Mouse (Mus musculus): ENCODE data around the gene Zfp524. TPM values are rescaled to one million over a fixed set of nuclear protein-coding genes. Genes with fewer than 3 reads are reported as not detected.
"Not testable (repeated sequence)": the region's sequence is repeated elsewhere in the genome, so short reads cannot be mapped to it uniquely, and the experiment has no call there.

The Zfp524 gene
- polyA plus RNA-seq, 1 experiment = 36.4 TPM

- TF ChIP-seq POLR2A (IDR thresholded peaks at IDR 0.05; ENCODE audit: borderline replicate concordance, low read depth, low read length) (no peak), CTCF (IDR thresholded peaks at IDR 0.05; ENCODE audit: low read depth, low read length) (no peak)
- no peak overlapping the region for H3K27ac ChIP-seq (ENCODE audit: insufficient read depth, low read depth, low read length)
- H3K4me1 ChIP-seq (ENCODE audit: control insufficient read depth, insufficient read depth, low read length) = peaks cover 5% of the 10 kb centered on the region; the same call in 1 of the 2 replicates
- H3K4me3 ChIP-seq (ENCODE audit: insufficient read depth, low read length) = no peak overlapping the region
Observed at GRCm38 (mm10) chr7:4993999-4994788, 20.0 kb upstream of the Zfp524 start.

- Histone ChIP-seq H3K4me1 (ENCODE audit: control insufficient read depth, insufficient read depth, low read length) (peaks cover 5% of the 10 kb centered on the region; the same call in 1 of the 2 replicates), H3K4me3 (ENCODE audit: insufficient read depth, low read length) (peak overlapping the region; percentile 88), H3K27ac (ENCODE audit: insufficient read depth, low read depth, low read length) (no peak overlapping the region)
- no peak for TF ChIP-seq POLR2A (IDR thresholded peaks at IDR 0.05; ENCODE audit: borderline replicate concordance, low read depth, low read length)
Observed at GRCm38 (mm10) chr7:4995268-4996002, 18.8 kb upstream of the Zfp524 start.

- Histone ChIP-seq H3K27ac (ENCODE audit: insufficient read depth, low read depth, low read length) (no peak within 1 kb of the TSS), H3K4me1 (ENCODE audit: control insufficient read depth, insufficient read depth, low read length) (peaks cover 5% of the 10 kb centered on the region; the same call in 1 of the 2 replicates), H3K4me3 (ENCODE audit: insufficient read depth, low read length) (peak within 1 kb of the TSS; percentile 88)
- TF ChIP-seq POLR2A (IDR thresholded peaks at IDR 0.05; ENCODE audit: borderline replicate concordance, low read depth, low read length) (no peak), CTCF (IDR thresholded peaks at IDR 0.05; ENCODE audit: low read depth, low read length) (no peak)
Observed at GRCm38 (mm10) chr7:4996003-4996895, 18.0 kb upstream of the Zfp524 start, which contains the start of gene Zfp579. Gene Zfp579 (minus strand): TSS chr7:4996158.

GRCm38 (mm10) chr7:4996934-4997333, 17.3 kb upstream of the Zfp524 start:
- no peak overlapping the region for H3K27ac ChIP-seq (ENCODE audit: insufficient read depth, low read depth, low read length)
- peaks cover 5% of the 10 kb centered on the region; the same call in 1 of the 2 replicates for H3K4me1 ChIP-seq (ENCODE audit: control insufficient read depth, insufficient read depth, low read length)
- H3K4me3 ChIP-seq (ENCODE audit: insufficient read depth, low read length) = no peak overlapping the region
- TF ChIP-seq CTCF (IDR thresholded peaks at IDR 0.05; ENCODE audit: low read depth, low read length) = no peak
- TF ChIP-seq POLR2A (IDR thresholded peaks at IDR 0.05; ENCODE audit: borderline replicate concordance, low read depth, low read length) = no peak

- no peak overlapping the region for H3K4me3 ChIP-seq (ENCODE audit: insufficient read depth, low read length)
- TF ChIP-seq CTCF (IDR thresholded peaks at IDR 0.05; ENCODE audit: low read depth, low read length) = no peak
- TF ChIP-seq POLR2A (IDR thresholded peaks at IDR 0.05; ENCODE audit: borderline replicate concordance, low read depth, low read length) = no peak
- peaks cover 5% of the 10 kb centered on the region; the same call in 1 of the 2 replicates for H3K4me1 ChIP-seq (ENCODE audit: control insufficient read depth, insufficient read depth, low read length)
- H3K27ac ChIP-seq (ENCODE audit: insufficient read depth, low read depth, low read length) = no peak overlapping the region
Observed at GRCm38 (mm10) chr7:4999876-5000275, 14.3 kb upstream of the Zfp524 start.

GRCm38 (mm10) chr7:5002876-5003275, 11.3 kb upstream of the Zfp524 start:
- H3K4me3 ChIP-seq (ENCODE audit: insufficient read depth, low read length); H3K27ac ChIP-seq (ENCODE audit: insufficient read depth, low read depth, low read length); H3K4me1 ChIP-seq (ENCODE audit: control insufficient read depth, insufficient read depth, low read length): not testable (repeated sequence)

- Histone ChIP-seq H3K27ac (ENCODE audit: insufficient read depth, low read depth, low read length) (no peak overlapping the region), H3K4me1 (ENCODE audit: control insufficient read depth, insufficient read depth, low read length) (peaks cover 4% of the 10 kb centered on the region; the same call in 1 of the 2 replicates), H3K4me3 (ENCODE audit: insufficient read depth, low read length) (no peak overlapping the region)
- TF ChIP-seq POLR2A (IDR thresholded peaks at IDR 0.05; ENCODE audit: borderline replicate concordance, low read depth, low read length) (no peak), CTCF (IDR thresholded peaks at IDR 0.05; ENCODE audit: low read depth, low read length) (no peak)
Observed at GRCm38 (mm10) chr7:5008229-5008628, 6.0 kb upstream of the Zfp524 start.

- H3K27ac ChIP-seq (ENCODE audit: insufficient read depth, low read depth, low read length) = 0 out of 2 replicates have a peak overlapping the region, but pooled peaks have one; percentile 4
- no peak overlapping the region for H3K4me3 ChIP-seq (ENCODE audit: insufficient read depth, low read length)
- peaks cover 11% of the 10 kb centered on the region for H3K4me1 ChIP-seq (ENCODE audit: control insufficient read depth, insufficient read depth, low read length)
- TF ChIP-seq POLR2A (IDR thresholded peaks at IDR 0.05; ENCODE audit: borderline replicate concordance, low read depth, low read length) (no peak), CTCF (IDR thresholded peaks at IDR 0.05; ENCODE audit: low read depth, low read length) (no peak)
Observed at GRCm38 (mm10) chr7:5012681-5013513, 1.3 kb upstream of the Zfp524 start.

All from bone marrow macrophage, adult 2 months (primary cell).